Mouse (Mus musculus): Measurements from ENCODE around the gene Ak6.

The Ak6 gene

GRCm38 (mm10) chr13:100669291-100670022, 18.7 kb downstream of the Ak6 start, which contains the start of gene Ccdc125:
Gene Ccdc125 (plus strand): TSS chr13:100669717.
- DNase-seq (ENCODE audit: low read depth, low spot score) = no peak

- DNase-seq (ENCODE audit: low read depth, low spot score) = no peak
Observed at GRCm38 (mm10) chr13:100670181-100670741, 19.5 kb downstream of the Ak6 start.

GRCm38 (mm10) chr13:100675936-100676635, 25.3 kb downstream of the Ak6 start:
- no peak for DNase-seq (ENCODE audit: low read depth, low spot score)

GRCm38 (mm10) chr13:100681615-100682014, 30.8 kb downstream of the Ak6 start:
- no peak for DNase-seq (ENCODE audit: low read depth, low spot score)

GRCm38 (mm10) chr13:100682837-100683236, 32.1 kb downstream of the Ak6 start:
- DNase-seq (ENCODE audit: low read depth, low spot score) = no peak

- no peak for DNase-seq (ENCODE audit: low read depth, low spot score)
Observed at GRCm38 (mm10) chr13:100684355-100684754, 33.6 kb downstream of the Ak6 start.

- no peak for DNase-seq (ENCODE audit: low read depth, low spot score)
Observed at GRCm38 (mm10) chr13:100687513-100687912, 36.7 kb downstream of the Ak6 start.

GRCm38 (mm10) chr13:100697541-100697940, 46.8 kb downstream of the Ak6 start:
- DNase-seq (ENCODE audit: low read depth, low spot score) = no peak

- DNase-seq (ENCODE audit: low read depth, low spot score) = no peak
Observed at GRCm38 (mm10) chr13:100698866-100699265, 48.1 kb downstream of the Ak6 start.

- no peak for DNase-seq (ENCODE audit: low read depth, low spot score)
Observed at GRCm38 (mm10) chr13:100703468-100703867, 52.7 kb downstream of the Ak6 start.

- no peak for DNase-seq (ENCODE audit: low read depth, low spot score)
Observed at GRCm38 (mm10) chr13:100706206-100706605, 55.4 kb downstream of the Ak6 start.

- no peak for DNase-seq (ENCODE audit: low read depth, low spot score)
Observed at GRCm38 (mm10) chr13:100715467-100715866, 64.7 kb downstream of the Ak6 start.

Data from retina, postnatal 7 days (tissue).